Mouse (Mus musculus) forebrain, embryonic 13.5 days (tissue): ENCODE results near the gene Plpp3. TPM values are rescaled to one million over a fixed set of nuclear protein-coding genes. Genes with fewer than 3 reads are reported as not detected.
"Not testable (repeated sequence)": the region's sequence is repeated elsewhere in the genome, so short reads cannot be mapped to it uniquely, and the experiment has no call there.

Experiments
- ATAC-seq: fragments of 200-750 bp; cut with Nextera tagmentation; 2 replicates; pipeline ENCODE4 v1.8.0; 2017
- H3K27ac ChIP-seq: fragments of 300-500 bp; sonication (generic); 2 replicates; pipeline ENCODE4 v1.5.1; 2015; ENCODE audit warnings: inconsistent platforms, mild to moderate bottlenecking, moderate library complexity
- H3K27me3 ChIP-seq: fragments of 300-500 bp; sonication (generic); 2 replicates; pipeline ENCODE4 v1.6.1; 2015; ENCODE audit warnings: mild to moderate bottlenecking, inconsistent platforms
- H3K36me3 ChIP-seq: fragments of 300-500 bp; sonication (generic); 2 replicates; pipeline ENCODE4 v1.6.1; 2015; ENCODE audit warnings: mild to moderate bottlenecking, inconsistent platforms; ENCODE audit not compliant: poor library complexity, severe bottlenecking
- H3K4me1 ChIP-seq: fragments of 300-500 bp; sonication (generic); 2 replicates; pipeline ENCODE4 v1.6.1; 2015; ENCODE audit warnings: inconsistent platforms
- H3K4me2 ChIP-seq: fragments of 300-500 bp; sonication (generic); 2 replicates; pipeline ENCODE4 v1.6.1; 2015; ENCODE audit warnings: inconsistent platforms, mild to moderate bottlenecking, moderate library complexity
- H3K4me3 ChIP-seq: fragments of 300-500 bp; sonication (generic); 2 replicates; pipeline ENCODE4 v1.5.1; 2015; ENCODE audit warnings: mild to moderate bottlenecking, inconsistent platforms
- H3K9ac ChIP-seq: fragments of 300-500 bp; sonication (generic); 2 replicates; pipeline ENCODE4 v1.6.1; 2015; ENCODE audit warnings: mild to moderate bottlenecking, inconsistent platforms
- H3K9me3 ChIP-seq: fragments of 300-500 bp; sonication (generic); replicated peaks from 2 replicates; pipeline ENCODE4 v1.6.1; 2016; ENCODE audit warnings: inconsistent platforms
- WGBS: fragments of 180-500 bp; shearing (Covaris S2); methylation state at CpG from one replicate; pipeline ENCODE4 v1.1.7; 2015; 5-methylcytosine and 5-hydroxymethylcytosine counted together
- polyA plus RNA-seq: library from polyadenylated mRNA; unstranded; fragments of >200 nt; fragmentation: Nextera tagmentation; extraction: Ambion mirVana; gene quantifications from 2 replicates; pipeline ENCODE4 v1.2.1, GENCODE M21; 2015

The Plpp3 gene
- polyA plus RNA-seq, 1 experiment from 2014 or later, result 87.9 TPM

GRCm38 (mm10) chr4:105254365-105254764, 97.2 kb downstream of the Plpp3 start:
- Histone ChIP-seq H3K36me3 (no peaks in the 10 kb centered on the region), H3K4me3 (no peak overlapping the region), H3K27ac (no peak overlapping the region), H3K4me2 (no peak overlapping the region), H3K4me1 (no peaks in the 10 kb centered on the region), H3K9me3 (no peaks in the 10 kb centered on the region), H3K9ac (no peak overlapping the region), H3K27me3 (no peaks in the 10 kb centered on the region)
- 90% methylated on average over 4 of the region's 4 CpGs for WGBS
- no peak for ATAC-seq

GRCm38 (mm10) chr4:105255185-105255584, 98.0 kb downstream of the Plpp3 start:
- H3K27ac ChIP-seq, result no peak overlapping the region
- WGBS, result 84% methylated on average over 3 of the region's 3 CpGs
- H3K9me3 ChIP-seq, result no peaks in the 10 kb centered on the region
- no peak overlapping the region for H3K4me2 ChIP-seq
- no peaks in the 10 kb centered on the region for H3K36me3 ChIP-seq
- H3K27me3 ChIP-seq, result no peaks in the 10 kb centered on the region
- H3K4me1 ChIP-seq, result no peaks in the 10 kb centered on the region
- H3K4me3 ChIP-seq, result no peak overlapping the region
- ATAC-seq, result no peak
- H3K9ac ChIP-seq, result no peak overlapping the region

- H3K36me3 ChIP-seq, result no peaks in the 10 kb centered on the region
- ATAC-seq, result no peak
- no peaks in the 10 kb centered on the region for H3K4me1 ChIP-seq
- H3K27ac ChIP-seq, result no peak overlapping the region
- no peaks in the 10 kb centered on the region for H3K9me3 ChIP-seq
- H3K9ac ChIP-seq, result no peak overlapping the region
- 83% methylated on average over 11 of the region's 11 CpGs for WGBS
- H3K4me3 ChIP-seq, result no peak overlapping the region
- no peak overlapping the region for H3K4me2 ChIP-seq
- no peaks in the 10 kb centered on the region for H3K27me3 ChIP-seq
Measured at GRCm38 (mm10) chr4:105257667-105258560, 100.8 kb downstream of the Plpp3 start.

- 86% methylated on average over 2 of the region's 2 CpGs for WGBS
- H3K9ac ChIP-seq, result no peak overlapping the region
- no peaks in the 10 kb centered on the region for H3K36me3 ChIP-seq
- no peak overlapping the region for H3K4me2 ChIP-seq
- H3K4me3 ChIP-seq, result no peak overlapping the region
- ATAC-seq, result no peak
- H3K9me3 ChIP-seq, result no peaks in the 10 kb centered on the region
- no peaks in the 10 kb centered on the region for H3K27me3 ChIP-seq
- no peaks in the 10 kb centered on the region for H3K4me1 ChIP-seq
- H3K27ac ChIP-seq, result no peak overlapping the region
Measured at GRCm38 (mm10) chr4:105260385-105260784, 103.2 kb downstream of the Plpp3 start.

- Histone ChIP-seq H3K27me3 (no peaks in the 10 kb centered on the region), H3K4me1 (no peaks in the 10 kb centered on the region), H3K4me2 (no peak overlapping the region), H3K4me3 (no peak overlapping the region), H3K9me3 (no peaks in the 10 kb centered on the region), H3K9ac (no peak overlapping the region), H3K27ac (no peak overlapping the region), H3K36me3 (no peaks in the 10 kb centered on the region)
- no peak for ATAC-seq
- 88% methylated on average over 9 of the region's 9 CpGs for WGBS
Measured at GRCm38 (mm10) chr4:105260893-105261769, 104.0 kb downstream of the Plpp3 start.

- no peaks in the 10 kb centered on the region for H3K9me3 ChIP-seq
- H3K9ac ChIP-seq, result no peak overlapping the region
- no peak for ATAC-seq
- H3K4me2 ChIP-seq, result no peak overlapping the region
- no peak overlapping the region for H3K4me3 ChIP-seq
- no peak overlapping the region for H3K27ac ChIP-seq
- no peaks in the 10 kb centered on the region for H3K4me1 ChIP-seq
- WGBS, result 87% methylated on average over 12 of the region's 12 CpGs
- no peaks in the 10 kb centered on the region for H3K27me3 ChIP-seq
- H3K36me3 ChIP-seq, result no peaks in the 10 kb centered on the region
Measured at GRCm38 (mm10) chr4:105262358-105262757, 105.2 kb downstream of the Plpp3 start.

- 94% methylated on average over 8 of the region's 8 CpGs for WGBS
- H3K36me3 ChIP-seq, result no peaks in the 10 kb centered on the region
- no peak overlapping the region for H3K27ac ChIP-seq
- H3K4me2 ChIP-seq, result no peak overlapping the region
- ATAC-seq, result no peak
- no peaks in the 10 kb centered on the region for H3K9me3 ChIP-seq
- H3K4me3 ChIP-seq, result no peak overlapping the region
- no peaks in the 10 kb centered on the region for H3K27me3 ChIP-seq
- H3K4me1 ChIP-seq, result no peaks in the 10 kb centered on the region
- no peak overlapping the region for H3K9ac ChIP-seq
Measured at GRCm38 (mm10) chr4:105263600-105263999, 106.5 kb downstream of the Plpp3 start.

GRCm38 (mm10) chr4:105265041-105265440, 107.9 kb downstream of the Plpp3 start:
- H3K27ac ChIP-seq, result no peak overlapping the region
- no peak overlapping the region for H3K9ac ChIP-seq
- no peaks in the 10 kb centered on the region for H3K4me1 ChIP-seq
- no peaks in the 10 kb centered on the region for H3K36me3 ChIP-seq
- no peaks in the 10 kb centered on the region for H3K27me3 ChIP-seq
- 85% methylated on average over 8 of the region's 8 CpGs for WGBS
- no peak for ATAC-seq
- H3K9me3 ChIP-seq, result no peaks in the 10 kb centered on the region
- no peak overlapping the region for H3K4me2 ChIP-seq
- H3K4me3 ChIP-seq, result no peak overlapping the region

- Histone ChIP-seq H3K36me3 (no peaks in the 10 kb centered on the region), H3K4me3 (no peak overlapping the region), H3K27me3 (no peaks in the 10 kb centered on the region), H3K9me3 (no peaks in the 10 kb centered on the region), H3K27ac (no peak overlapping the region), H3K9ac (no peak overlapping the region), H3K4me2 (no peak overlapping the region), H3K4me1 (no peaks in the 10 kb centered on the region)
- ATAC-seq, result no peak
- 88% methylated on average over 4 of the region's 4 CpGs for WGBS
Measured at GRCm38 (mm10) chr4:105265678-105266077, 108.5 kb downstream of the Plpp3 start.

GRCm38 (mm10) chr4:105268202-105268730, 111.1 kb downstream of the Plpp3 start:
- Histone ChIP-seq H3K4me2 (no peak overlapping the region), H3K4me1 (no peaks in the 10 kb centered on the region), H3K9ac (no peak overlapping the region), H3K4me3 (no peak overlapping the region), H3K27me3 (no peaks in the 10 kb centered on the region), H3K36me3 (no peaks in the 10 kb centered on the region), H3K27ac (no peak overlapping the region), H3K9me3 (no peaks in the 10 kb centered on the region)
- 91% methylated on average over 6 of the region's 6 CpGs for WGBS
- ATAC-seq, result no peak

- H3K9ac ChIP-seq, H3K4me2 ChIP-seq, H3K9me3 ChIP-seq, H3K27ac ChIP-seq, H3K27me3 ChIP-seq, ATAC-seq, H3K36me3 ChIP-seq, H3K4me1 ChIP-seq, H3K4me3 ChIP-seq: not testable (repeated sequence)
- WGBS, result 98% methylated on average over 6 of the region's 7 CpGs
Measured at GRCm38 (mm10) chr4:105269398-105269797, 112.3 kb downstream of the Plpp3 start.

GRCm38 (mm10) chr4:105271166-105271565, 114.0 kb downstream of the Plpp3 start:
- H3K9ac ChIP-seq, result no peak overlapping the region
- no peaks in the 10 kb centered on the region for H3K27me3 ChIP-seq
- no peaks in the 10 kb centered on the region for H3K36me3 ChIP-seq
- ATAC-seq, result no peak
- H3K27ac ChIP-seq, result no peak overlapping the region
- WGBS, result 89% methylated on average over 6 of the region's 6 CpGs
- H3K4me1 ChIP-seq, result peaks cover 8% of the 10 kb centered on the region
- H3K4me3 ChIP-seq, result no peak overlapping the region
- H3K4me2 ChIP-seq, result no peak overlapping the region
- H3K9me3 ChIP-seq, result no peaks in the 10 kb centered on the region
